Mouse (Mus musculus) thymus, adult 2 months (tissue): ENCODE data around the gene Fam166a. TPM values are rescaled to one million over a fixed set of nuclear protein-coding genes. Genes with fewer than 3 reads are reported as not detected.

Source experiments
- DNase-seq: peaks from one replicate; pipeline ENCODE4 v3.0.0; 2021
- H3K27ac ChIP-seq: fragments of 200-500 bp; 2 replicates; pipeline ENCODE4 v1.5.1; 2012; ENCODE audit warnings: low read length, control low read depth; ENCODE audit not compliant: control insufficient read depth, insufficient read depth
- H3K27me3 ChIP-seq: fragments of 200-500 bp; 2 replicates; pipeline ENCODE4 v1.6.1; 2012; ENCODE audit warnings: mild to moderate bottlenecking, low read length, moderate library complexity, mixed read lengths; ENCODE audit not compliant: control insufficient read depth, insufficient read depth
- H3K36me3 ChIP-seq: fragments of 200-500 bp; 2 replicates; pipeline ENCODE4 v1.6.1; 2012; ENCODE audit warnings: mild to moderate bottlenecking, low read length, moderate library complexity; ENCODE audit not compliant: control insufficient read depth, insufficient read depth
- H3K4me1 ChIP-seq: fragments of 200-500 bp; replicated peaks from 2 replicates; pipeline ENCODE4 v1.6.1; 2012; ENCODE audit warnings: low read length; ENCODE audit not compliant: control insufficient read depth, insufficient read depth
- H3K4me3 ChIP-seq: fragments of 200-500 bp; 2 replicates; pipeline ENCODE4 v1.5.1; 2012; ENCODE audit warnings: mild to moderate bottlenecking, low read length, control low read depth, moderate library complexity; ENCODE audit not compliant: control insufficient read depth, insufficient read depth
- CTCF ChIP-seq: fragments of 200-500 bp; IDR thresholded peaks from 2 replicates; pipeline ENCODE4 v1.5.1; 2012; ENCODE audit warnings: mild to moderate bottlenecking, control low read depth, low read length, moderate library complexity, borderline replicate concordance; ENCODE audit not compliant: control insufficient read depth, poor library complexity, insufficient read depth; ENCODE audit errors: extremely low read depth
- POLR2A ChIP-seq: fragments of 200-500 bp; IDR thresholded peaks from 2 replicates; pipeline ENCODE4 v1.6.1; 2012; ENCODE audit warnings: mild to moderate bottlenecking, low read length, control low read depth, moderate library complexity; ENCODE audit not compliant: control insufficient read depth, poor library complexity, insufficient read depth; ENCODE audit errors: extremely low read depth
- whole genome bisulfite sequencing: fragments of 180-500 bp; shearing (Covaris S2); methylation state at CpG from one replicate; pipeline ENCODE4 v1.1.7; 2018; 5-methylcytosine and 5-hydroxymethylcytosine counted together
- polyA plus RNA-seq: library from polyadenylated mRNA; depleted of rRNA; stranded (reverse); fragments of >200 nt; gene quantifications from 2 replicates; pipeline ENCODE4 v1.2.3, GENCODE M21; 2012

Fam166a gene
- polyA plus RNA-seq, 1 experiment, result 0.12 TPM

GRCm38 (mm10) chr2:25231038-25231437 lies 12.5 kb downstream of the Fam166a start:
- Histone ChIP-seq H3K4me3 (no peak overlapping the region), H3K27me3 (no peaks in the 10 kb centered on the region; the same call in 1 of the 2 replicates), H3K36me3 (no peaks in the 10 kb centered on the region), H3K4me1 (peaks cover 5% of the 10 kb centered on the region), H3K27ac (no peak overlapping the region)
- no peak for DNase-seq
- TF ChIP-seq CTCF (no peak), POLR2A (no peak)
- 94% methylated on average over 12 of the region's 12 CpGs for WGBS

GRCm38 (mm10) chr2:25233421-25233820 lies 14.9 kb downstream of the Fam166a start:
- no peaks in the 10 kb centered on the region; the same call in 1 of the 2 replicates for H3K27me3 ChIP-seq
- H3K27ac ChIP-seq, result no peak overlapping the region
- 16% methylated on average over 4 of the region's 4 CpGs for WGBS
- DNase-seq, result no peak
- peaks cover 5% of the 10 kb centered on the region for H3K4me1 ChIP-seq
- H3K4me3 ChIP-seq, result no peak overlapping the region
- no peaks in the 10 kb centered on the region for H3K36me3 ChIP-seq
- no peak for TF ChIP-seq POLR2A
- TF ChIP-seq CTCF, result no peak

DNA sequence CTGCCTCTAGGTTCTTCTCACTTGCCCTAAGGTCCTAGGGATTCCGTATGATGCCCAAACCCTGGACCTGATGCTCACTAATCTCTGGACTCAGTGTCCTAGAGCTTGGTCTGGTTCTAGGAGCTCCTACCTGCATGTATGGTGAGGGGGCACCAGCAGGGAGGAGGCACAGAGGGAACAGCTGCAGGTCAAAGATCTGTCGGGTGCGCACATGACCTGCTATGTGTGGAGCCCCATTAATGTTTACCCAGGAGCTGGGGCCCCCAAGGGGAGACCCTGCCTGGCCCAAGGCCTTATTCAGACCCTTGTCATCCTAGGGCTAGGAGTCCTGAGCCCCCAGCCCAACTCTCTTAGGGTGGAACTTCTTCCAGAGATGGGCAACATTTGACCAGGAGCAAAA lies 15.5 kb downstream of the Fam166a start, which contains the start of gene Slc34a3:
Gene Slc34a3 (minus strand): TSS at position 315 of the 400 bp plus-strand sequence.
- Histone ChIP-seq H3K27ac (no peak within 1 kb of the TSS), H3K36me3 (no peaks in the 10 kb centered on the region), H3K4me3 (no peak within 1 kb of the TSS), H3K4me1 (peaks cover 1% of the 10 kb centered on the region; the same call in 1 of the 2 replicates), H3K27me3 (no peaks in the 10 kb centered on the region; the same call in 1 of the 2 replicates)
- no peak for DNase-seq
- TF ChIP-seq POLR2A, result no peak
- no peak for TF ChIP-seq CTCF
- 53% methylated on average over 3 of the region's 3 CpGs for WGBS

DNA sequence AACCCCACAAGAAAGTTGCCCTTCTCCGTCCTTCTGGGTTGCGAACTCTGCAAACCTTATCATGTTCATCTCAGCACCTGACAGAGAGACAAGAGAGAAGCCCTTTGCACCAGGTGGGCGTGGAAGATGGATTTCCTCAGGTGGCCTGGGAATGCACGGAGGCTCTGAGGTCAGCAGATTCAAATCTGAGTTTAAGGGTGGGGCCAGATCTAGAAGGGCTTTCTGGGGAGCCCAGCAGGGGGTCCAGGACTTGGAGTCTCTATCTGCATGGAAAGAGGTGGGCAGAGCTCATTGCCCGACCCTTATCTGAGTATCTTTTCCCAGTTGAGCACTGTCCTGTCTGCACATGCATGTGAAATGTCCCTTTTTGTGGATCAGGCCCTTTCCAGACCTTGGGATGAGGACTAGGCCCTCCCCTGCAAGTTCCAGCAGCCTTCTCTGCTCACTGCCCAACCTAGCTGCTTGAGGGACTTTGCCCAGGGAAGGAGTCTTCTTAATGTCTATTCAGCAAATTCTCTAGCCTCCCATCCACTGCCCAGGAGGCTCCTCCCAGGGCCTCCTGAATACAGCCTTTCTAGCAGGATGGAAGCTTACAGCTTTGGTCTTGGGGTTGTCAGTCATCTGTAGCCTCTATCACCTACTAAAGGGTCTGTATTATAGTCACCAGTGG lies 16.1 kb downstream of the Fam166a start:
- WGBS, result 35% methylated on average over 5 of the region's 5 CpGs
- no peak overlapping the region for H3K27ac ChIP-seq
- TF ChIP-seq POLR2A (no peak), CTCF (no peak)
- H3K36me3 ChIP-seq, result no peaks in the 10 kb centered on the region
- no peak for DNase-seq
- H3K4me1 ChIP-seq, result no peaks in the 10 kb centered on the region
- no peaks in the 10 kb centered on the region; the same call in 1 of the 2 replicates for H3K27me3 ChIP-seq
- H3K4me3 ChIP-seq, result no peak overlapping the region

GRCm38 (mm10) chr2:25236614-25237013 lies 18.1 kb downstream of the Fam166a start, which contains the start of gene Rnf224:
Gene Rnf224 (minus strand): TSS chr2:25236787.
- H3K36me3 ChIP-seq, result no peaks in the 10 kb centered on the region
- peaks cover 13% of the 10 kb centered on the region for H3K4me1 ChIP-seq
- TF ChIP-seq CTCF (no peak), POLR2A (no peak)
- 91% methylated on average over 8 of the region's 8 CpGs for WGBS
- no peak for DNase-seq
- H3K27me3 ChIP-seq, result peaks cover 3% of the 10 kb centered on the region; the same call in 1 of the 2 replicates
- H3K4me3 ChIP-seq, result no peak within 1 kb of the TSS
- no peak within 1 kb of the TSS for H3K27ac ChIP-seq

GRCm38 (mm10) chr2:25237522-25237921 lies 19.0 kb downstream of the Fam166a start:
- peaks cover 10% of the 10 kb centered on the region for H3K27me3 ChIP-seq
- H3K36me3 ChIP-seq, result no peaks in the 10 kb centered on the region
- peaks cover 20% of the 10 kb centered on the region for H3K4me1 ChIP-seq
- no peak overlapping the region for H3K27ac ChIP-seq
- DNase-seq, result no peak
- no peak for TF ChIP-seq POLR2A
- WGBS, result 79% methylated on average over 4 of the region's 4 CpGs
- H3K4me3 ChIP-seq, result no peak overlapping the region

GRCm38 (mm10) chr2:25238106-25238505 lies 19.6 kb downstream of the Fam166a start:
- H3K27me3 ChIP-seq, result peaks cover 12% of the 10 kb centered on the region
- H3K4me1 ChIP-seq, result peaks cover 20% of the 10 kb centered on the region
- H3K4me3 ChIP-seq, result no peak overlapping the region
- DNase-seq, result no peak
- H3K27ac ChIP-seq, result no peak overlapping the region
- no peaks in the 10 kb centered on the region for H3K36me3 ChIP-seq
- no peak for TF ChIP-seq POLR2A
- no peak for TF ChIP-seq CTCF

GRCm38 (mm10) chr2:25239766-25240165 lies 21.2 kb downstream of the Fam166a start:
- Histone ChIP-seq H3K4me3 (no peak overlapping the region), H3K27me3 (peaks cover 12% of the 10 kb centered on the region), H3K27ac (no peak overlapping the region), H3K4me1 (peaks cover 20% of the 10 kb centered on the region), H3K36me3 (no peaks in the 10 kb centered on the region)
- WGBS, result 90% methylated on average over 3 of the region's 3 CpGs
- TF ChIP-seq POLR2A, result no peak
- no peak for TF ChIP-seq CTCF
- no peak for DNase-seq
